Mouse (Mus musculus) lung, adult 2 months (tissue): ENCODE measurements around the gene Pde10a.

ENCODE experiments used
- CTCF ChIP-seq: fragments of 200-500 bp; IDR thresholded peaks from 2 replicates; pipeline ENCODE4 v1.5.1; 2011; ENCODE audit warnings: mild to moderate bottlenecking, low read length, control low read depth; ENCODE audit not compliant: insufficient read depth
- POLR2A ChIP-seq: fragments of 200-500 bp; IDR thresholded peaks from 2 replicates; pipeline ENCODE4 v1.6.1; 2011; ENCODE audit warnings: low read depth, mild to moderate bottlenecking, control low read depth, low read length, borderline replicate concordance; ENCODE audit errors: extremely low read depth

DNA sequence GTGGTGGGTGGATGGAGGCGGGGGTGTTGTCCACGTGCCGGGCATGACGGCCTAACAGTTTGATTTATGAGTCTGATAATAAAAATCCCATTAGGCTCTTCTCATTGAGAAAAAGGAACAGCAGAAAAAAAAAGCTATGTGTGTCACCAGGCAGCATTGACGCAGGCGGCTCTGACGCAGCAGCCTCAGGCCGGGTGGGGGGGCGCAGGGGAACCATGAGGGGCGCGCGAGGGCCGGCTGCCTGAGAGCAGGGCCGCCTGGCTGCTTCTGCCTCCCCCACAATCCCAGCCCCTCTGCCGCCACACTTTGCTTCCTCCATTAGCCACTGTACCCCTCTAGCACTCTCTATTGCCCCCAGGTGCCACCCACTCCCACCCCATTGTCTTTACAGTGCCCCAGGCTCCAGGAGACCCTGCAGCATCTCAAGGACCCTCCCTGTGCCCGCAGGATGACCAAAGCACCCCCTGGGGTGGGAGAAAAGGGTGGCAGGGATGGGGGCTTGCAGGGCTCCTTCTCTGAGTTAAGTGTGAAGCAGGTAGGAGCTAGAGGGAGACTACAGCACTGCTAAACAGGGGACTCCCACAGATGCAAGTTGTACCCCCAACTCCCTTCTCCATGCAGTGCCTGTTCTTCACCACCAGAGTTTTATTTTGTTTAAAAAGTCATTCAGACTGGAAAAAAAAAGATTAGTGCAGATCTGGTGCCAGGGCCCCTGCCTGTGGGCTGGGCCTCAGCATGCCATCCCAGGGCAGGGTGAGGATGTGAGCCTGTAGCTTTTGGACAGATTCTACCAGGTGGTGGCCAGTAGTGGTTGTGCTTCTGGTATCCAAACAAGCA lies 16.6 kb upstream of the Pde10a start:
- TF ChIP-seq CTCF (no peak), POLR2A (no peak)
